Mouse (Mus musculus) bone marrow macrophage, adult 2 months (primary cell): ENCODE results near the gene Olfr381. TPM values are rescaled to one million over a fixed set of nuclear protein-coding genes. Genes with fewer than 3 reads are reported as not detected.
"Not testable (repeated sequence)": the region's sequence is repeated elsewhere in the genome, so short reads cannot be mapped to it uniquely, and the experiment has no call there.

Experiments
- H3K27ac ChIP-seq: 2 replicates; pipeline ENCODE4 v1.5.1; 2012; ENCODE audit warnings: low read depth, low read length; ENCODE audit not compliant: insufficient read depth
- H3K4me1 ChIP-seq: 2 replicates; pipeline ENCODE4 v1.6.1; 2012; ENCODE audit warnings: low read length; ENCODE audit not compliant: control insufficient read depth, insufficient read depth
- H3K4me3 ChIP-seq: 2 replicates; pipeline ENCODE4 v1.5.1; 2012; ENCODE audit warnings: mild to moderate bottlenecking, low read length, moderate library complexity; ENCODE audit not compliant: insufficient read depth
- CTCF ChIP-seq: IDR thresholded peaks from 2 replicates; pipeline ENCODE4 v1.5.1; 2012; ENCODE audit warnings: low read depth, mild to moderate bottlenecking, low read length, moderate library complexity
- POLR2A ChIP-seq: IDR thresholded peaks from 2 replicates; pipeline ENCODE4 v1.6.1; 2012; ENCODE audit warnings: mild to moderate bottlenecking, low read depth, low read length, borderline replicate concordance
- polyA plus RNA-seq: library from polyadenylated mRNA; stranded (reverse); fragments of >200 nt; gene quantifications from 2 replicates; pipeline ENCODE4 v1.2.4, GENCODE M21; 2012; ENCODE audit not compliant: missing spikeins, insufficient read depth, insufficient read length

Gene Olfr381
- not detected in 2 replicates for polyA plus RNA-seq

GRCm38 (mm10) chr11:73491503-73491902 lies at the start of gene Olfr381:
Gene Olfr381, minus strand, starts transcription at chr11:73491603.
- Histone ChIP-seq H3K4me1 (no peaks in the 10 kb centered on the region), H3K27ac (no peak within 1 kb of the TSS), H3K4me3 (no peak within 1 kb of the TSS)
- TF ChIP-seq POLR2A (no peak), CTCF (no peak)

DNA sequence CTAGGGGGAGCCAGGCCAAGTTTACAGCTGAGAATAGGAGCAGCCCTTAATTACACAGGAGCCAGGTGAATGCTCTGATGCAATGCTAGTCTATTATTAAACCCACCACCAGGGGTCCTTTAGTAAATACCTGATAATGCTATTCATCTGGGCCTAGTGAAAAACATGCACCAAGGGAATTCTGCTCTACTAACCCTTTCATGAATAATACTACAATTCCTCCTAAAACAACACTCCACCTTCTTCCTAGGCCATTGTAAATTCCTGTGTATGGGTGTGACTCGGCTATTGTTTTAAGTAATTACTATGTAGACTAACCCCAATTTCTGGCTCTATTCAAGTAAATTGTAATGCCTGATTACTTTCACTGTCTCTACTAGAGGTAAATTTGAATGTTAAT lies 37.6 kb upstream of the Olfr381 start:
- not testable (repeated sequence) for H3K4me1 ChIP-seq, H3K27ac ChIP-seq, H3K4me3 ChIP-seq

DNA sequence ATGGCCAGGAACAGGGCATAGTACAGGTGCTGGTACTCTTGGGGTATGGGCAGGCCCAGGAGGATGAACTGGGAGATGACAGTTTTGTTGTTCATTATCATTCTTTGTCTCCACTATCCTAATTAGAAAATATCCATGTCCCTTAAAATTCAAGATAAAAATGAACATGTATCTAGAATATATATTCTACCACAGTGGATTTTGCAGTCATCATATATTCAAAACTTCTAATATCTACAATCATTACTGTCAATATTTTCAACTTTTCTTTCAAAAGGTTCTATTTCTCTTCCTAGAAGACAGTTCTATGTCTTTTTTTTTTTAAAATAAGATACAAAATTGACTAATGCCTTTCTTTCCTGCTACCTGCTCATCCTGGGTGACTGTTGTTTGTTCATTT lies 25.7 kb upstream of the Olfr381 start, which contains the start of gene Olfr382:
Gene Olfr382 (minus strand): TSS at position 101 of the 400 bp plus-strand sequence.
- Histone ChIP-seq H3K27ac (no peak within 1 kb of the TSS), H3K4me1 (no peaks in the 10 kb centered on the region)

DNA sequence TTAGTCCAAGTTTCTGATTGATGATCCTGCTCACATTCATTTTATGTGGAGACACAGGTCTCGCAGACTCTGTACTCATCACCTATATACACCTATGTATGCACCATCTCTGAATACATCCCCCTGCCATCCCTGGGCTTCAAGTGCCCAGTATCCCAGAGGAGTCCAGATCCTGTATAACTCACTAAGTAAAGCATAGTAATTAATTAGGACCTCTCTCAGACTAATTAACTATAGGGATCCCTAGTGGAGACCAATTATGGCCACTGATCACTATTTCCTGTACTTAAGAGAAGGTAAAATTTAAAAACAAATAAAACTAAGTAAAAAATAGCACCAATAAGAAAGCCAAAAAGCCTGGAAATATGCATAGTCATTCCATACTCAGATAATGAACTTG lies 34.0 kb downstream of the Olfr381 start, which contains the start of gene Olfr380:
Gene Olfr380 (minus strand): TSS at position 101 of the 400 bp plus-strand sequence.
- Histone ChIP-seq H3K4me1 (no peaks in the 10 kb centered on the region), H3K27ac (no peak within 1 kb of the TSS), H3K4me3 (no peak within 1 kb of the TSS)
- no peak for TF ChIP-seq CTCF
- no peak for TF ChIP-seq POLR2A

More for the DNA sequence above, 25.7 kb upstream of the Olfr381 start, which contains the start of gene Olfr382:
- H3K4me3 ChIP-seq = no peak within 1 kb of the TSS
- TF ChIP-seq CTCF = no peak
- no peak for TF ChIP-seq POLR2A

Other genes with a start within 250 kb of the Olfr381 start
- gene Trpv3, start 224.2 kb downstream of the Olfr381 start, polyA plus RNA-seq = not detected in 2 replicates
- gene Aspa, start 162.0 kb downstream of the Olfr381 start, polyA plus RNA-seq = 0.25 TPM in 1 of 2 replicates, not detected in the other
- gene Gm49340, start 161.9 kb downstream of the Olfr381 start, polyA plus RNA-seq = not detected in 2 replicates
- not detected in 2 replicates for gene Spata22, start 161.9 kb downstream of the Olfr381 start, polyA plus RNA-seq
- gene Olfr20, start 140.8 kb downstream of the Olfr381 start, polyA plus RNA-seq = not detected in 2 replicates
- not detected in 2 replicates for gene Olfr376, start 120.4 kb downstream of the Olfr381 start, polyA plus RNA-seq
- not detected in 2 replicates for gene Olfr1, start 92.0 kb downstream of the Olfr381 start, polyA plus RNA-seq
- not detected in 2 replicates for gene Olfr378, start 63.1 kb downstream of the Olfr381 start, polyA plus RNA-seq
- not detected in 2 replicates for gene Olfr380, start 34.1 kb downstream of the Olfr381 start, polyA plus RNA-seq
- not detected in 2 replicates for gene Olfr382, start 25.6 kb upstream of the Olfr381 start, polyA plus RNA-seq
- not detected in 2 replicates for gene Olfr385, start 101.4 kb upstream of the Olfr381 start, polyA plus RNA-seq
- gene Olfr384, start 107.0 kb upstream of the Olfr381 start, polyA plus RNA-seq = not detected in 2 replicates
- gene Zfp735, start 197.2 kb upstream of the Olfr381 start, polyA plus RNA-seq = 0.21 TPM in 1 of 2 replicates, not detected in the other